In genomic region chr1:90487886-90488285, GRCm38 (mm10) we compare ENCODE assay signal across 26 mouse cellular contexts.
A peak's percentile ranks its signal among the peaks of the same experiment; 100 is the strongest.
DNase-seq lines count a peak whose midpoint lies in the region; ATAC-seq and TF ChIP-seq lines count a peak whose summit lies in the region.
"Had no signal": no experiment of that assay in that cellular context is flagged by ENCODE, and none has a peak within 500 bp of the region (broad histone marks: within the 10 kb centered on the region; RNA-seq: fewer than 3 reads in every experiment).

No protein-coding gene starts in this region.

- H3K4me2 ChIP-seq in stomach, embryonic 15.5 days, result no peak overlapping the region
- H3K4me2 ChIP-seq: forebrain, embryonic 15.5 days; heart, embryonic 13.5 days; hindbrain, embryonic 14.5 days; limb, embryonic 13.5 days; liver, embryonic 13.5 days had no signal

- H3K79me2 ChIP-seq in heart, adult 2 months (replicated peaks; ENCODE audit: control insufficient read depth, insufficient read depth, low read length), result no peaks in the 10 kb centered on the region

- TF ChIP-seq EP300 in heart, adult 2 months (IDR thresholded peaks at IDR 0.05; ENCODE audit: insufficient read depth, low read depth, low read length), result no peak

- intact Hi-C loops in heart, adult 2 months (cut with DNase I), result loop anchor here (5.0 kb wide), 1 partner anchor 286 kb away; the partner anchor contains the start of gene Ackr3

- DNase-seq in heart, adult 2 months, result no peak
- DNase-seq in heart, adult 11 months, result no peak
- peak; percentile 11 for DNase-seq in right cerebral cortex, adult 18-20 months
- DNase-seq in right cerebral cortex, postnatal 10 days (ENCODE audit: low spot score in 2 of 2), result no peak
- DNase-seq in adrenal gland, postnatal 10 days, result no peak
- no peak for DNase-seq in lung, postnatal 4 days
- DNase-seq: adrenal gland, postnatal 36 days; B cell, adult 2 months; cerebellum, adult 2 months; cerebellum, postnatal 14 days; heart, postnatal 10 days; kidney, adult 9 months; kidney, postnatal 14 days; liver, embryonic 13.5 days; lung, adult 18-20 months; midbrain, embryonic 14.5 days; right cerebral cortex, postnatal 4 days; thymus, postnatal 14 days had no signal

- H3K9me3 ChIP-seq in stomach, embryonic 15.5 days, result no peaks in the 10 kb centered on the region
- H3K9me3 ChIP-seq: forebrain, embryonic 10.5 days; forebrain, embryonic 15.5 days; heart, embryonic 13.5 days; limb, embryonic 13.5 days; liver, embryonic 13.5 days had no signal

- no peak overlapping the region for H3K9ac ChIP-seq in heart, adult 2 months (ENCODE audit: low read depth, low read length)
- no peak overlapping the region for H3K9ac ChIP-seq in stomach, embryonic 15.5 days
- H3K9ac ChIP-seq: forebrain, embryonic 15.5 days; heart, embryonic 13.5 days; hindbrain, embryonic 14.5 days; limb, embryonic 13.5 days; liver, embryonic 13.5 days had no signal

- ATAC-seq in stomach, embryonic 15.5 days (ENCODE audit: insufficient read depth, low FRiP score, low read depth), result no peak
- ATAC-seq: forebrain, embryonic 15.5 days; intestine, postnatal 0 days; lung, postnatal 0 days had no signal

- H3K27me3 ChIP-seq in heart, adult 2 months (ENCODE audit: control insufficient read depth, insufficient read depth, low read length), result no peaks in the 10 kb centered on the region
- H3K27me3 ChIP-seq in stomach, embryonic 15.5 days (replicated peaks), result no peaks in the 10 kb centered on the region
- H3K27me3 ChIP-seq: forebrain, embryonic 15.5 days; limb, embryonic 13.5 days; liver, embryonic 13.5 days had no signal

- no peak for TF ChIP-seq POLR2A in heart, adult 2 months (IDR thresholded peaks at IDR 0.05; ENCODE audit: insufficient read depth, low read depth, low read length)

- H3K4me1 ChIP-seq in heart, adult 2 months (ENCODE audit: control insufficient read depth, insufficient read depth, low read length), result peaks cover 10% of the 10 kb centered on the region
- H3K4me1 ChIP-seq in stomach, embryonic 15.5 days, result 0 out of 2 replicates have a peak, but pooled peaks cover 8% of the 10 kb centered on the region
- H3K4me1 ChIP-seq: heart, embryonic 13.5 days; liver, embryonic 13.5 days had no signal

- no peaks in the 10 kb centered on the region for H3K36me3 ChIP-seq in heart, adult 2 months (ENCODE audit: control insufficient read depth, insufficient read depth, low read length)
- H3K36me3 ChIP-seq in stomach, embryonic 15.5 days, result no peaks in the 10 kb centered on the region
- H3K36me3 ChIP-seq: forebrain, embryonic 10.5 days; forebrain, embryonic 15.5 days; heart, embryonic 13.5 days; limb, embryonic 13.5 days; liver, embryonic 13.5 days had no signal

- H3K27ac ChIP-seq in heart, adult 2 months, result peak overlapping the region; percentile 28
- H3K27ac ChIP-seq in stomach, embryonic 15.5 days, result peak overlapping the region; percentile 35; the same call in 1 of the 2 replicates
- H3K27ac ChIP-seq: forebrain, embryonic 10.5 days; forebrain, embryonic 15.5 days; heart, embryonic 13.5 days; hindbrain, embryonic 14.5 days; limb, embryonic 13.5 days; liver, embryonic 13.5 days had no signal

- no peak for TF ChIP-seq CTCF in heart, adult 2 months (IDR thresholded peaks at IDR 0.05)

- H3K4me3 ChIP-seq in heart, adult 2 months, result no peak overlapping the region
- no peak overlapping the region for H3K4me3 ChIP-seq in stomach, embryonic 15.5 days (replicated peaks)
- H3K4me3 ChIP-seq: forebrain, embryonic 10.5 days; forebrain, embryonic 15.5 days; heart, embryonic 13.5 days; limb, embryonic 13.5 days; liver, embryonic 13.5 days had no signal

- 49% methylated on average over 2 of the region's 2 CpGs for WGBS in heart, adult 2 months
- 75% methylated on average over 2 of the region's 2 CpGs for WGBS in stomach, embryonic 15.5 days
